Mouse (Mus musculus) neural tube, embryonic 11.5 days (tissue): ENCODE measurements around the gene Tpt1. TPM values are rescaled to one million over a fixed set of nuclear protein-coding genes. Genes with fewer than 3 reads are reported as not detected.

Source experiments
- polyA plus RNA-seq: library from polyadenylated mRNA; unstranded; fragments of >200 nt; fragmentation: Nextera tagmentation; extraction: Ambion mirVana; gene quantifications from 2 replicates; pipeline ENCODE4 v1.2.1, GENCODE M21; 2014

The Tpt1 gene
- polyA plus RNA-seq, 1 experiment from 2014 or later, result 993 TPM

Other genes starting within 250 kb of the Tpt1 start
- not detected in 2 replicates for gene Erich6b, start 202.8 kb upstream of the Tpt1 start, polyA plus RNA-seq
- 26.4 and 30.0 TPM in 2 replicates for gene Cog3, start 90.6 kb upstream of the Tpt1 start, polyA plus RNA-seq
- 7.5 and 7.9 TPM in 2 replicates for gene Slc25a30, start 58.1 kb upstream of the Tpt1 start, polyA plus RNA-seq
- gene Kctd4, start 109.9 kb downstream of the Tpt1 start, polyA plus RNA-seq, result 1.7 and 2.0 TPM in 2 replicates
- 52.1 and 58.2 TPM in 2 replicates for gene Gtf2f2, start 165.8 kb downstream of the Tpt1 start, polyA plus RNA-seq